Mouse (Mus musculus): ENCODE data around the gene Fam47e. TPM values are rescaled to one million over a fixed set of nuclear protein-coding genes. Genes with fewer than 3 reads are reported as not detected.
A peak's percentile ranks its signal among the peaks of the same experiment; 100 is the strongest.
"Not testable (repeated sequence)": the region's sequence is repeated elsewhere in the genome, so short reads cannot be mapped to it uniquely, and the experiment has no call there.

Gene Fam47e
- not detected in 2 replicates for polyA plus RNA-seq (2015; fragmentation: Nextera tagmentation; extraction: Ambion mirVana)

DNA sequence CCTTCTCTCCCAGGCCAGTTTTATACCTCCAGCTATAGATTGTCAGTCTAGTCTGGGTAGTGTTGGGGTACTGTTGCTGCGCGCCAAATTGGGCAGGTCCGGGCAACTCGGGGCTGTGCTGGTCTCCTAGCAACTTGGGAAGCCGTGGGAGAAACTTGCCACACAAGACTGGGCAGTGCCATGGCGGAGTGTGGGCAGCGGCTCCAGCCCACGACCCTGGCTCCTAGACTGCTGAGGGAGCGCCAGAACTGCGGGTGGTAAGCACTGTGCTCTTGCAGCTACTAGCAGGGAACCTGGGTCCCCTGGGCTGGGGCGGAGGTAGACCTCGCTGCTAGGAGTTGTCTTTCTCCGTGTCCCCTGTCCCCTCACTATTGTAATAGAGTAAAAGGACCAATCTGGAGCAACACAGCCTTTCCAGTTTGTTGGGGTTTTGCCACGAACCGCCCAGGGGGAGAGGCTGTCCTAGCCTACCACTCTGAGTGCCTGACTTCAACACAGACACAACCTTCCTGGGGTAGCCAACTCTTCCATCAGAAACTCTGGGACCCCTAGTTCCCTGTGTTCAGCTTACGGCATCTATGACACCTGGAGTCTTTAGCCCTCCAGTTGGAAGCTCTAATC is at the start of gene Fam47e:
Gene Fam47e (plus strand): TSS at position 179 of the 621 bp plus-strand sequence.
- no peak within 1 kb of the TSS for H3K27ac ChIP-seq
- H3K4me2 ChIP-seq (replicated peaks): no peak within 1 kb of the TSS
- 79% methylated on average over 16 of the region's 16 CpGs for WGBS
- no peak within 1 kb of the TSS for H3K9ac ChIP-seq
- ATAC-seq (ENCODE audit: low FRiP score, low read depth): no peak
- H3K4me3 ChIP-seq: no peak within 1 kb of the TSS
- no peaks in the 10 kb centered on the region for H3K27me3 ChIP-seq
- H3K9me3 ChIP-seq: no peaks in the 10 kb centered on the region
- no peaks in the 10 kb centered on the region; the same call in none of the 2 replicates for H3K4me1 ChIP-seq
- H3K36me3 ChIP-seq: no peaks in the 10 kb centered on the region

- H3K4me1 ChIP-seq: peaks cover 22% of the 10 kb centered on the region
- 1% methylated on average over 48 of the region's 48 CpGs for WGBS
- peak overlapping the region; percentile 94 for H3K9ac ChIP-seq
- no peaks in the 10 kb centered on the region for H3K27me3 ChIP-seq
- peak; percentile 97 for ATAC-seq (ENCODE audit: low FRiP score, low read depth)
- H3K36me3 ChIP-seq: no peaks in the 10 kb centered on the region
- H3K4me3 ChIP-seq: peak overlapping the region; percentile 87
- H3K9me3 ChIP-seq: no peaks in the 10 kb centered on the region
- peak overlapping the region; percentile 96 for H3K27ac ChIP-seq
- peak overlapping the region; percentile 76 for H3K4me2 ChIP-seq (replicated peaks)
These were observed 49.4 kb upstream of the Fam47e start for GRCm38 (mm10) chr5:92505402-92505865.

DNA sequence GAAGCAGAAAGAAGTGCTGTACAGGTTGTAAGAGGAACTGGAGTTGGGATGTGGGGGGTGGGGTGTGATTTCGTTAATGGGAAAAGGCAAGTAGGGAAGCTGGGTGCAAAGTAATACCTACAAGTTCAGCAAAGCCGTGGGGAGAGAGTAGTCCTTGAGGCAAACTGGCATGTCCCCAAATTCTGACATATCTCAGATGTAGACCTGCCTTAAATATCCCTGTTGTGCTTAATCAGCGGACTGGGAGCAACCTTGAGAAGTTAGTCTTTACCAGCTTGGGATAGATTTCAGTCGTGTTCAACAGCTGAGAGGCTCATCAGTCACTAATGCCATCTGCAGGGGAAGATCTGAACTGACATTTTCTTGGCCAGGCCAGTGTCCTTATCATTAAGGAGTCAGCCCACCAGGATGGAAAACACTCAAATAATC is 48.6 kb upstream of the Fam47e start:
- Histone ChIP-seq H3K9ac (peak overlapping the region; percentile 94), H3K36me3 (no peaks in the 10 kb centered on the region), H3K27ac (peak overlapping the region; percentile 96; the same call in 1 of the 2 replicates), H3K27me3 (no peaks in the 10 kb centered on the region), H3K4me1 (peaks cover 22% of the 10 kb centered on the region), H3K4me2 (replicated peaks) (peak overlapping the region; percentile 76), H3K4me3 (peak overlapping the region; percentile 87), H3K9me3 (no peaks in the 10 kb centered on the region)
- no peak for ATAC-seq (ENCODE audit: low FRiP score, low read depth)
- WGBS: 28% methylated on average over 4 of the region's 4 CpGs

DNA sequence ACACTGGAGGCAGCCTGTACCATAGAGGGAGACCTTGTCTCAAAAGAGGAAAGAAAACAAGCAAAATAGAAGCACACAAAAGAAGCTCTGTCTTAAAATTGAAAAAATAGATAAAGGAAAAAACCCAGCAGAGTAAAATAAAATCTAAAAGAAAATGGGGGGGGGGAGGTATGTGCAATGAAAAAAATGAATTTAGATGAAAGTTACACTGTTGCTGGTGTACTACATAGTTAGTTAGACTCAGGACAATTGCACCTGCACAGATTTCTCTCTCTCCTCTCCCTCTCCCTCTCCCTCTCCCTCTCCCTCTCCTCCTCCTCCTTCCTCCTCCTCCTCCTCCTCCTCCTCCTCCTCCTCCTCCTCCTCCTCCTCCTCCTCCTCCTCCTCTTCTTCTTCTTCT is 48.1 kb upstream of the Fam47e start, which contains the start of gene Scarb2:
Gene Scarb2 (minus strand): TSS at position 101 of the 400 bp plus-strand sequence.
- peak within 1 kb of the TSS; percentile 87 for H3K4me3 ChIP-seq
- H3K27me3 ChIP-seq: no peaks in the 10 kb centered on the region
- no peaks in the 10 kb centered on the region for H3K9me3 ChIP-seq
- H3K4me2 ChIP-seq (replicated peaks): peak within 1 kb of the TSS; percentile 76
- peak within 1 kb of the TSS; percentile 94 for H3K9ac ChIP-seq
- ATAC-seq (ENCODE audit: low FRiP score, low read depth): no peak
- H3K27ac ChIP-seq: peak within 1 kb of the TSS; percentile 96
- H3K36me3 ChIP-seq: no peaks in the 10 kb centered on the region
- peaks cover 22% of the 10 kb centered on the region for H3K4me1 ChIP-seq

DNA sequence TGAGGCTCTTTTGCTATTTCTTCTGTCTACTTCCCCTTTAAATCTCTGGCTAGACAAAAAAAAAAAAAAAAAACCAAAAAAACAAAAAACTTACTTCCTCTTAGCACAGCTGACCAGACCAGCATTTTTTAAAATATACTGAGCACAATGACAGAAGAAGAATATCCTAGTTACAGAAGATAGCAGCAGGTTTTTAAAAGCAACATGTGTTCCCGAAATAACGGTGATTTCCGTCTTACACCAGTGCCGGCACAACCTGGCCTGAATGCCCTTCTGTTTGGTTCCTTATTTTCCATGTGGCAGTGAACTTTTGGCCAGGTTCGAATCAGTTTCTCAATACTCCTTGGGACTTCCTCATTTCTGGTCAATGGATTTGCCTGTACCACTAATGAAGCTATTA is 46.0 kb upstream of the Fam47e start:
- Histone ChIP-seq H3K36me3 (no peaks in the 10 kb centered on the region), H3K9ac (no peak overlapping the region), H3K4me1 (peaks cover 14% of the 10 kb centered on the region), H3K4me2 (replicated peaks) (no peak overlapping the region), H3K9me3 (no peaks in the 10 kb centered on the region), H3K4me3 (no peak overlapping the region), H3K27me3 (no peaks in the 10 kb centered on the region), H3K27ac (no peak overlapping the region)
- WGBS: 91% methylated on average over 5 of the region's 5 CpGs
- no peak for ATAC-seq (ENCODE audit: low FRiP score, low read depth)

DNA sequence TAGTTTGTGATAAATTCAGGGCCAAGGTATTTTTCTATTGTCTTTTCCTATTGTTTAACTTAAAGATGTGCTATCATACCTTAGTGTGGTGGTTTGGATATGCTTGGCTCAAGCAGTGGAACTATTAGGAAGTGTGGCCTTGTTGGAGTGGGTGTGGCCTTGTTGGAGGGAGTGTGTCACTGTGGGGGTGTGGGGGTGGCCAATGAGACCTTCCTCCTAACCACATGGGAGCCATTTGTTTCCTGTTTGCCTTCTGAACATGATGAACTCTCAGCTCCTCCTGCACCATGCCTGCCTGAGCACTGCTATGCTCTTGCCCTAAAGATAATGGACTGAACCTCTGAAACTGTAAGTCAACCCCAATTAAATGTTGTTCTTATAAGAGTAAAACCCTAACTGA is 43.6 kb upstream of the Fam47e start:
- no peak overlapping the region for H3K4me3 ChIP-seq
- no peak overlapping the region for H3K27ac ChIP-seq
- no peak for ATAC-seq (ENCODE audit: low FRiP score, low read depth)
- H3K27me3 ChIP-seq: no peaks in the 10 kb centered on the region
- H3K36me3 ChIP-seq: no peaks in the 10 kb centered on the region
- H3K9me3 ChIP-seq: no peaks in the 10 kb centered on the region
- H3K4me1 ChIP-seq: peaks cover 2% of the 10 kb centered on the region
- no peak overlapping the region for H3K9ac ChIP-seq
- H3K4me2 ChIP-seq (replicated peaks): no peak overlapping the region

- no peak for ATAC-seq (ENCODE audit: low FRiP score, low read depth)
- WGBS: 92% methylated on average over 5 of the region's 5 CpGs
These were observed 42.8 kb upstream of the Fam47e start for GRCm38 (mm10) chr5:92512066-92512465.

DNA sequence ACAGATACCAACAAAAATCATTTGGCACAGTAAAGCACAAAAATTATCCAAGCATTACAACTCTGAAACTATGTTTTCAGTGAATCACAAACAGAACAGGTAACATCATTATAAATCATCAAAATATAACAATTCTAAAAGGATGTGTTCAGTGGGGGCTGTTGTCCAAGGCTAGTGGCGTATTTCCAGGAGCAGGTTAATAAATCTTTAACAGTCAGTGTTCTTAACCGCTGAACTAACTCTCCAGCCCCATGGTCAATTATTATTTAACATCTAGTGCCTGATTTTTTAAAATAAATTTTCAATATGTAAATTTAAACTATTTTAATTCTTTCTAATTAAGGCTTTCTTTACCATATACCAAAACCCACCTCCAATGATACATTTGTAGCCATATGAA is 33.7 kb upstream of the Fam47e start:
- not testable (repeated sequence) for ATAC-seq (ENCODE audit: low FRiP score, low read depth); H3K4me2 ChIP-seq (replicated peaks); H3K27me3 ChIP-seq; H3K9ac ChIP-seq; H3K4me1 ChIP-seq; H3K36me3 ChIP-seq; H3K4me3 ChIP-seq; H3K9me3 ChIP-seq; H3K27ac ChIP-seq
- WGBS: 71% methylated on average over 2 of the region's 2 CpGs

More at GRCm38 (mm10) chr5:92512066-92512465, 42.8 kb upstream of the Fam47e start:
- Histone ChIP-seq H3K36me3 (no peaks in the 10 kb centered on the region), H3K9ac (no peak overlapping the region), H3K9me3 (no peaks in the 10 kb centered on the region), H3K27me3 (no peaks in the 10 kb centered on the region), H3K4me1 (no peaks in the 10 kb centered on the region), H3K4me2 (replicated peaks) (no peak overlapping the region), H3K27ac (no peak overlapping the region), H3K4me3 (no peak overlapping the region)

DNA sequence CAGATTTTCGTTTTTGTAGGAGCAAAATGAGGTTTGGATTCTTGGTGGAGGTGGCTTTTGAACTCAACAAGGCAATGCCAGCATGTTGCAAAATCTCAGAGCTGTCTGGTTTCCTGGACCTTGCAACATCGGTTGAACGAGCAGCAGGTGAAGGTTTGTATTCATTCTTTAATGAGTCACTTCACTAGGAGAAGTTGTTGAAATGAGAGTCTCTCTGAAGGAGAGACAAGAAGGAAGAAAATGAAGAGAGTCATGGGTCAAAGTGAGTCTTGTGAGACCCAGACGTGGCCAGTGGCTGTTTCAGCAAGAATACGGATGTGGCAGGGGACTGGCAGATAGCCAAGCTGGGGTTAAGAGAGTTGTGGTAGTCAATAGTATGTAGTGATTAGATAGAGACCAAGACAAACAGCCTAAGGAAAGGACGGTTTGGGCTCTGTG is 30.0 kb upstream of the Fam47e start:
- WGBS: 76% methylated on average over 6 of the region's 6 CpGs
- no peak for ATAC-seq (ENCODE audit: low FRiP score, low read depth)
- H3K27ac ChIP-seq: no peak overlapping the region

GRCm38 (mm10) chr5:92539698-92540097 is 15.2 kb upstream of the Fam47e start:
- Histone ChIP-seq H3K36me3 (no peaks in the 10 kb centered on the region), H3K4me3 (no peak overlapping the region), H3K9me3 (no peaks in the 10 kb centered on the region), H3K4me1 (no peaks in the 10 kb centered on the region), H3K27me3 (no peaks in the 10 kb centered on the region), H3K4me2 (replicated peaks) (no peak overlapping the region), H3K27ac (no peak overlapping the region), H3K9ac (no peak overlapping the region)
- WGBS: 82% methylated on average over 4 of the region's 4 CpGs
- ATAC-seq (ENCODE audit: low FRiP score, low read depth): no peak

More for the DNA sequence above, 30.0 kb upstream of the Fam47e start:
- H3K9me3 ChIP-seq: no peaks in the 10 kb centered on the region
- H3K9ac ChIP-seq: no peak overlapping the region
- H3K4me3 ChIP-seq: no peak overlapping the region
- no peaks in the 10 kb centered on the region for H3K4me1 ChIP-seq
- no peak overlapping the region for H3K4me2 ChIP-seq (replicated peaks)
- H3K27me3 ChIP-seq: no peaks in the 10 kb centered on the region
- H3K36me3 ChIP-seq: no peaks in the 10 kb centered on the region

GRCm38 (mm10) chr5:92552611-92553010 is 2.3 kb upstream of the Fam47e start:
- H3K27me3 ChIP-seq: no peaks in the 10 kb centered on the region
- no peaks in the 10 kb centered on the region for H3K36me3 ChIP-seq
- ATAC-seq (ENCODE audit: low FRiP score, low read depth): no peak
- no peaks in the 10 kb centered on the region for H3K9me3 ChIP-seq
- H3K9ac ChIP-seq: no peak overlapping the region
- no peak overlapping the region for H3K4me2 ChIP-seq (replicated peaks)
- no peak overlapping the region for H3K27ac ChIP-seq
- 91% methylated on average over 2 of the region's 2 CpGs for WGBS
- H3K4me3 ChIP-seq: no peak overlapping the region
- H3K4me1 ChIP-seq: no peaks in the 10 kb centered on the region; the same call in none of the 2 replicates

- Histone ChIP-seq H3K27me3 (no peaks in the 10 kb centered on the region), H3K27ac (no peak overlapping the region), H3K4me3 (no peak overlapping the region), H3K36me3 (no peaks in the 10 kb centered on the region), H3K4me2 (replicated peaks) (no peak overlapping the region), H3K4me1 (no peaks in the 10 kb centered on the region; the same call in none of the 2 replicates), H3K9me3 (no peaks in the 10 kb centered on the region), H3K9ac (no peak overlapping the region)
- 69% methylated on average over 3 of the region's 3 CpGs for WGBS
- no peak for ATAC-seq (ENCODE audit: low FRiP score, low read depth)
These were observed 930 bp upstream of the Fam47e start for GRCm38 (mm10) chr5:92553939-92554338.

DNA sequence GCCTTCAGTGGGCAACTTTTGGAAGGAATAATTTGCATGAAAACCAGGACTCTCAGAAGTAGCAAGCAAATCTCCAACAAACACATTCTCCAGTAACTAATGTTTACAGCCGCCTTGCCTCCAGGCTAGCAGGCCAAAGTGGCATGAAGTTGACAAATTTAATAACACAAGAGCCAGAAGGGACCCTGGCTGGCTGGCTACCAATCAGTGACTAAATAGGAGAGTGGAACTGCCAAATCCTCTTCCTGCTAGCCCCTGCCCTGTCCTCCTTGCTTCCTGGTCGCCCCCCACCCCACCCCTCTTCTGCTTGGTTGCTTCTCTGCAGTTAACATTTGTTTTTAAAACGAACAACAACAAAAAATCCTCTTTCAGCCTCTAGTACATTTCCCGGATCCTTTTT is 426 bp upstream of the Fam47e start:
- Histone ChIP-seq H3K27ac (no peak overlapping the region), H3K4me1 (no peaks in the 10 kb centered on the region; the same call in none of the 2 replicates), H3K4me2 (replicated peaks) (no peak overlapping the region), H3K4me3 (no peak overlapping the region), H3K9ac (no peak overlapping the region), H3K9me3 (no peaks in the 10 kb centered on the region), H3K27me3 (no peaks in the 10 kb centered on the region), H3K36me3 (no peaks in the 10 kb centered on the region)
- 85% methylated on average over 4 of the region's 4 CpGs for WGBS
- no peak for ATAC-seq (ENCODE audit: low FRiP score, low read depth)
